Mouse (Mus musculus): ENCODE measurements around the gene Mthfr.

The Mthfr gene

GRCm38 (mm10) chr4:148038600-148039253 is at the start of gene Mthfr, which contains the start of gene Clcn6:
TSS of gene Mthfr (plus strand) at chr4:148039077.
TSS of gene Clcn6 (minus strand) at chr4:148038821.
- peak; percentile 97 to 99 for DNase-seq (ENCODE audit: low spot score in 2 of 2)

GRCm38 (mm10) chr4:147993571-147994095 is 45.2 kb upstream of the Mthfr start:
- no peak for DNase-seq (ENCODE audit: low spot score in 2 of 2)

DNA sequence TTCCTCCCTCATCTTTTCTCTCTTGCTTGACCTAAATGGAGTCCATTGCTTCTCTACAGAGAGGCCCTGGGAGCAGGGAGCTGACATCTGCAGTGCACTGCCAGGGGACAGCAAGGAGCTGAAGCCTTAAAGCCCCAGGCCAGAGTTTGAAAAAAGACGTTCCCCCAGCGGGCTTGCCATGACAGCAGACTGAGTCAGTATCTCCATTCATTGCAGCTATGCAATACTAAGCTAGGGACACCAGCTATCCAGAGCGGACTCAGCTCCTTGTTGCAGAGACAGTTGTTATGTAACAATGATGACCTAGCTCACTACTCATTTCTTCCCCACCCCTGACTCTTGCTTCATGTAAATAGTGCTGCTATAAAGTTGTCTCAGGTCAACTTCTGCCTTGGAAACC is 43.6 kb upstream of the Mthfr start:
- DNase-seq (ENCODE audit: low spot score in 2 of 2): no peak

GRCm38 (mm10) chr4:148000202-148000772 is 38.6 kb upstream of the Mthfr start, which contains the start of gene Nppa:
TSS of gene Nppa (plus strand) at chr4:148000722.
- DNase-seq (ENCODE audit: low spot score in 2 of 2): no peak

DNA sequence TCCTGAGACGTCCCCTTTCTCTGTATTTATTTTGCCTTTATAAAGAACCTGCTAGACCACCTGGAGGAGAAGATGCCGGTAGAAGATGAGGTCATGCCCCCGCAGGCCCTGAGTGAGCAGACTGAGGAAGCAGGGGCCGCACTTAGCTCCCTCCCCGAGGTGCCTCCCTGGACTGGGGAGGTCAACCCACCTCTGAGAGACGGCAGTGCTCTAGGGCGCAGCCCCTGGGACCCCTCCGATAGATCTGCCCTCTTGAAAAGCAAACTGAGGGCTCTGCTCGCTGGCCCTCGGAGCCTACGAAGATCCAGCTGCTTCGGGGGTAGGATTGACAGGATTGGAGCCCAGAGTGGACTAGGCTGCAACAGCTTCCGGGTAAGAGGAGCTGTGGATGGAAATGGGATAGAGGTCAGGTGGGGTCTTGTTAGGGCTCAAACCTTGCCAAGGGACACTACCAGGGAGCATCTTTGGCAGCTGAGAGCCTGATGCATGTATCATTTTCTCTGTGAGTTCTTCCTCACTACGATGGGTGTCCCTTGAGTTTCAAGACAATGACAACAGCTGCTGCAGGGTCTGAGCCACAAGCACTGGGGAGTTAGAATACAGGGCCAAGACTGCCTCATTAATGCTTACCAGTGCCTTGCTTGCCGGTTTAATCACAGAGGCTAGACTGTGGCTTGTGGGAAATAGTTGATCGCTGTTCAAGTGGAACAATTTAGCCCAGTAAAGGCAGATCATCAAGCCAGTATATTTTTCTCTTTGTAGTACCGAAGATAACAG is 37.7 kb upstream of the Mthfr start:
- no peak for DNase-seq (ENCODE audit: low spot score in 2 of 2)

DNA sequence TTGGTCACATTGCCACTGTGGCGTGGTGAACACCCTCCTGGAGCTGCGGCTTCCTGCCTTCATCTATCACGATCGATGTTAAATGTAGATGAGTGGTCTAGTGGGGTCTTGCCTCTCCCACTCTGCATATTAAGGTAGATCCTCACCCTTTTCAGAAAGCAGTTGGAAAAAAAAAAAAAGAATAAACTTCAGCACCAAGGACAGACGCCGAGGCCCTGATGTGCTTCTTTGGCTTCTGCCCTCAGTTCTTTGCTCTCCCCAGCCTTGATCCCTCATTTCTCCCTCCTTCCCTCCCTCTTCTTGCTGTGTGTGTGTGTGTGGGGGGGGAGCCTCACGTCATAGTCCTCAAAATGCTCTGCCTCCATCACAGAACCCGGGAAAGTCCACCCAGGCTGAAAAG is 37.0 kb upstream of the Mthfr start:
- no peak for DNase-seq (ENCODE audit: low spot score in 2 of 2)

GRCm38 (mm10) chr4:148004361-148004760 is 34.5 kb upstream of the Mthfr start:
- DNase-seq (ENCODE audit: low spot score in 2 of 2): no peak

DNA sequence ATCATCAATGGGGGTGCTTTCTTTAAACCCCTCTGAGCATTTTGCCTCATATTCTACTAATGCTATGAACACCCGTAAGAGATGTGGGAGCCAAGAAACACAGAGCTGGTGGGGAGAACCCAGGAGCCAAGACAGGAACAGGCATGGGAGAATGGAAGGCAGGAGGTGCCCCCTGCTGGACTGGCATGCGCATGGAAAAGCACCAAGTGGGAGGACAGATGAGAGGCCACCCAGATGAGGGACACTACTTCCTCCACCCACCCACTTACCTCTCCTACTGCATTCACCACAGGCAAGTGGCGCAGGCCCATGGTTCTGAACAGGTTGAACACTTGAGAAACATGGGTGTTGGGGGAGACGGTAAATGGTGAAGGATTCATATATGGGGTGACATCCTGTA is 30.5 kb upstream of the Mthfr start:
- DNase-seq (ENCODE audit: low spot score in 2 of 2): peak; percentile 11 to 27

- no peak for DNase-seq (ENCODE audit: low spot score in 2 of 2)
Observed at GRCm38 (mm10) chr4:148009641-148010040, 29.2 kb upstream of the Mthfr start.

GRCm38 (mm10) chr4:148011332-148011731 is 27.5 kb upstream of the Mthfr start:
- no peak for DNase-seq (ENCODE audit: low spot score in 2 of 2)

- no peak for DNase-seq (ENCODE audit: low spot score in 2 of 2)
Observed at GRCm38 (mm10) chr4:148012216-148012615, 26.7 kb upstream of the Mthfr start.

GRCm38 (mm10) chr4:148015418-148015817 is 23.5 kb upstream of the Mthfr start:
- DNase-seq (ENCODE audit: low spot score in 2 of 2): no peak

- no peak for DNase-seq (ENCODE audit: low spot score in 2 of 2)
Observed at GRCm38 (mm10) chr4:148016981-148017380, 21.9 kb upstream of the Mthfr start.

DNA sequence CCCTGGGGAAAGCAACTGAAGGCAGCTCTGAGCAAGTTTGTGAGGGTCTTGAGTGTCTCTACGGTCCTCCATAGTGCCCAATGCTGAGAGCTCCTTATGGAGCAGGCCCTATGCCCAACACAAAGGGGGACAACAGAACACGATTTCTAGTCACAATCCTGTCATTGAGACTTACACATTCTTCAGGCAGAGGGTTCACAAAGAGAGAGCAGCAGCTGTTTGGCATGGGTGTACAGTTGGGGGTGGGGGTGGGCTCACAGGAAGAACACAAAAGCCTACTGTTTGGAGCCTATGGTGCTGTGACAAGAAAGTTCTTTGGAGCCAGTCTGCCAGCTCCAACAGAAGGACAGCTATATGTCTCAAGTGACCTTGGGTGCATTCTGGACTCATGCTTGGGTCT is 20.5 kb upstream of the Mthfr start:
- DNase-seq (ENCODE audit: low spot score in 2 of 2): no peak

DNA sequence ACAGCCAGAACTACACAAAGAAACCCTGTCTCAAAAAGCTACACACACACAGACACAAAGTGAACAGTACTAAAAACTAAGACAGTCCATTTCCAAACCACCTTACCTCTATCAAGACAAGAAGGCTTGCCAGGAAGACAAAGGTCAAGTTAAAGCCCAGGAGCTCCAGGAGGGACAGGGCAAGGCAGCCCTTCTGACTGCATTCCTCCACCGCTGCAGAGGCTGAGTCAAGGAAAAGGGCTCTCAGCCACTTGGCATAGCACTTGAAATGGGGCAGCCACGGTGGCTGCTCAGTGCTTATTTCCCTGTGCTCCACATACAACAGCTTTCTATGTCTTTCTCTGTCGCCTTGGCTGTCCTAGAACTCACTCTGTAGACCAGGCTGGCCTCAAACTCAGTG is 14.9 kb upstream of the Mthfr start:
- DNase-seq (ENCODE audit: low spot score in 2 of 2): no peak

DNA sequence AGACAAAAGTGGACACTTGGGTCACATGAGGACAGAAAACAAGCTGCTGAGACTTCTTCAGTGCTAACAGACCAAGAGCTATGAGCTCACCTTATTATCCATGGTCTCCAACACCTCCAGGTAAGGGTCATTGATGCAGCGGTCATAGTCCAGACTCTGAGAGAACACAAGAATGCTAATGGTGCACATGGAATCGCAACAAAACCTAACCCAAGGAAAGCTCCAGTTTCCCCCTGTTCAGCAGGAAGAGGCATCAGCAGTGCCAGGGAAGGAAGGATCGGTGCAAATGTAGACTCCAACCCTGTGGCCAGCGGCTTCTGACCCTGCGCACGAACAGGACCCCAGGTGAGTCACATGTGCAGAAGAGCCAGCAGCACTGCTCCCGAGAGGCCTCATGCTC is 9.6 kb upstream of the Mthfr start:
- no peak for DNase-seq (ENCODE audit: low spot score in 2 of 2)

DNA sequence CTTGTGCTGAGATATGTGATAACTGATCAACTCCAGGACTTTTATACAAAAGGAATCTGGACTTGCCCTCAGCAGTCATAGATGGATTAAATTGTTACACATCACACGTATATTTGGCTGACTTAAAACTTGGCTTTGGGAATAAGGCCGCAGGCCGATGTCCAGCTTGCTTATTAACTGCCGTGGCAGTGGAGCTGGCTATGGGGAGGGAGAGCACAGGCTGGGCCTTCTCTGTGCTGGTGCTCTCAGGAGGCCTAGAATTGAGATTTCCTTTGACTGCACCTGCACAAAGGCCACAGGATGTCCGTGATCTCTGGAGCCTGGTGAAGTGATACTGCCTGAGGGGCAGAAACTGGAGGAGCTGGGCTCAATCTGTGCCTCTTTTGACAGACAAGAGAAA is 8.4 kb upstream of the Mthfr start:
- no peak for DNase-seq (ENCODE audit: low spot score in 2 of 2)

- DNase-seq (ENCODE audit: low spot score in 2 of 2): no peak
Observed at GRCm38 (mm10) chr4:148033858-148034410, 4.9 kb upstream of the Mthfr start.

DNA sequence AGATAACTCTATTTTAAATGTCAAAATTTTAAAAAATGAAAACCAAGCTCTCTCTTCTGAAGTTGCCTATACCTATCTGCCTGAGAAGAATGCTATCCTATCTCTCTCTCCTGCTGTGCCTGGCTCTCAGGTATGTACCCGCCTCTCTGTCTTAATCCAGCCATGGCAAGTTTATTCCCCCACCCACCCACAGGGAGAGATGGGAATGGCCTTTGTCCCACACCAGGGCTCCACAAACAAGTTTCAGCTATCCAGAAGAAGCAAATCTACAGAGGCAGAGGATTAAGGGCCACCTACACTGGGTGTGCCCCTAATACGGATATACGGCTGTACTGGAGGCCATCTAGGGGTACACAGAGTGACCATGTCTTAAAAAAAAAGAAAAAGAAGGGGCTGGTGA is 3.4 kb upstream of the Mthfr start:
- DNase-seq (ENCODE audit: low spot score in 2 of 2): no peak

GRCm38 (mm10) chr4:148038079-148038599 is 738 bp upstream of the Mthfr start:
- no peak for DNase-seq (ENCODE audit: low spot score in 2 of 2)

DNA sequence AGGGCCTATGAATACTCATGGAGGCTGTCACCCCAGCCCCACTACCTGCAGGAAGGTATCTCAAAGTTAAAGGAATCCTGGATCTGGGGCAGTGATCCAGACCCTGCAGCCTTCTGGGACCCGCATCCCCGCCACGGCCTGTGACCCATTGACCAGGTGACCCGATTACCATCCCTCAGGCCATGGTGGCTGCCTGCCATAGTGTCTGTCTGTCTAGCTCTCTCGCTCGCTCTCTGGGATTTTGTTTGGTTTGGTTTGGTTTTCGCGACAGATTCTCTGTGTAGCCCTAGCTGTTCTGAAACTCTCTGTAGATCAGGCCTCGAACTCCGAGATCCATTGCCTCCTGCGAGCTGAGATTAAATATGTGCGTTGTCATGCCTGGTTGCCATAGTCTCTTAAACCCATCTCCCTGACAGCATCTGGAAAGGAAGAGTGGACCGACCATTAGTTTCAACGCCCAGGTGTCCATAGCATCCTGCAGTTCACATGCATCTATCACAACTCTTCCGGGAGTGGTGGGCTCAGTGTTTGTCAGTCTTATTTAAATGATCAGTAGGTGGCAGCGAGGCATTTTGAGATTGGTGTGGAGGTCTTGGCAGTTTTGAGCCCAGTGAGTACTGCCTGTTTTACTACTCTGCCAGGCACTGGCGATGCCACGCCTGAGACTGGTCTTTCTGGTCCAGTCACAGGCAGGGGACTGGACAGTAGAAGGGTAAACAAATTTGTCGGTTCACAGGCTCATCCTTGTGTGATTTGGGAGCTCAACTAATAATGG is 564 bp downstream of the Mthfr start:
- peak; percentile 14 to 24 for DNase-seq (ENCODE audit: low spot score in 2 of 2)

Measured in urinary bladder, adult 18-20 months (tissue).